Mouse (Mus musculus) midbrain, postnatal 0 days (tissue): Measurements from ENCODE around the gene Mast1. TPM values are rescaled to one million over a fixed set of nuclear protein-coding genes. Genes with fewer than 3 reads are reported as not detected.

Experiments used
- ATAC-seq: fragments of 200-750 bp; cut with Nextera tagmentation; 2 replicates; pipeline ENCODE4 v1.8.0; 2017; ENCODE audit warnings: moderate number of reproducible peaks, mild to moderate bottlenecking, moderate TSS enrichment, moderate library complexity; ENCODE audit not compliant: low FRiP score
- DNase-seq: peaks from one replicate; pipeline ENCODE4 v3.0.0-alpha.2; 2015; ENCODE audit warnings: low spot score
- H3K27ac ChIP-seq: fragments of 300-500 bp; sonication (generic); 2 replicates; pipeline ENCODE4 v1.5.1; 2014; ENCODE audit warnings: low read depth, mild to moderate bottlenecking, low read length, mixed read lengths
- H3K27me3 ChIP-seq: fragments of 300-500 bp; sonication (generic); 2 replicates; pipeline ENCODE4 v1.6.1; 2014; ENCODE audit warnings: low read length, control low read depth, mixed read lengths; ENCODE audit not compliant: insufficient read depth
- H3K36me3 ChIP-seq: fragments of 300-500 bp; sonication (generic); 2 replicates; pipeline ENCODE4 v1.6.1; 2014; ENCODE audit warnings: low read length, control low read depth, mixed read lengths; ENCODE audit not compliant: insufficient read depth
- H3K4me1 ChIP-seq: fragments of 300-500 bp; sonication (generic); 2 replicates; pipeline ENCODE4 v1.6.1; 2014; ENCODE audit warnings: mild to moderate bottlenecking, control low read depth, antibody characterized with exemption, low read length, mixed read lengths; ENCODE audit not compliant: insufficient read depth
- H3K4me2 ChIP-seq: fragments of 300-500 bp; sonication (generic); 2 replicates; pipeline ENCODE4 v1.6.1; 2014; ENCODE audit warnings: low read depth, mild to moderate bottlenecking, low read length, mixed read lengths; ENCODE audit not compliant: poor library complexity, severe bottlenecking
- H3K4me3 ChIP-seq: fragments of 300-500 bp; sonication (generic); 2 replicates; pipeline ENCODE4 v1.5.1; 2014; ENCODE audit warnings: low read depth, mild to moderate bottlenecking, low read length, moderate library complexity
- H3K9ac ChIP-seq: fragments of 300-500 bp; sonication (generic); replicated peaks from 2 replicates; pipeline ENCODE4 v1.6.1; 2014; ENCODE audit warnings: mild to moderate bottlenecking, low read length, moderate library complexity, mixed read lengths; ENCODE audit not compliant: poor library complexity, severe bottlenecking
- H3K9me3 ChIP-seq: fragments of 300-500 bp; sonication (generic); 2 replicates; pipeline ENCODE4 v1.6.1; 2016; ENCODE audit warnings: low read length, control low read depth
- CTCF ChIP-seq: IDR thresholded peaks from 2 replicates; pipeline ENCODE4 v1.5.1; 2016; ENCODE audit warnings: antibody characterized with exemption, mild to moderate bottlenecking
- WGBS: fragments of 180-500 bp; shearing (Covaris S2); extraction: QIAGEN DNeasy Blood & Tissue Kit; methylation state at CpG from one replicate; pipeline ENCODE4 v1.1.7; 2014; 5-methylcytosine and 5-hydroxymethylcytosine counted together
- polyA plus RNA-seq: library from polyadenylated mRNA; unstranded; fragments of >200 nt; fragmentation: Nextera tagmentation; extraction: Ambion mirVana; gene quantifications from 2 replicates; pipeline ENCODE4 v1.2.1, GENCODE M21; 2015
- total RNA-seq: library from RNA; depleted of rRNA; stranded (reverse); fragments of >200 nt; gene quantifications from 2 replicates; pipeline ENCODE4 v1.2.3, GENCODE M21; 2014

Mast1 gene
- total and polyA plus RNA-seq, 2 experiments from 2014 or later = 89.0 to 92.0 TPM

GRCm38 (mm10) chr8:84968650-84969049 is 31.5 kb upstream of the Mast1 start:
- peaks cover 13% of the 10 kb centered on the region; the same call in 1 of the 2 replicates for H3K4me1 ChIP-seq
- ATAC-seq (no peak), DNase-seq (no peak)
- peaks cover 20% of the 10 kb centered on the region for H3K36me3 ChIP-seq
- H3K27me3 ChIP-seq = no peaks in the 10 kb centered on the region
- no peak for TF ChIP-seq CTCF
- peak overlapping the region; percentile 91 for H3K27ac ChIP-seq
- peak overlapping the region; percentile 86 for H3K4me2 ChIP-seq
- no peaks in the 10 kb centered on the region for H3K9me3 ChIP-seq
- H3K9ac ChIP-seq = peak overlapping the region; percentile 77; the same call in 1 of the 2 replicates
- 22% methylated on average over 2 of the region's 2 CpGs for WGBS
- peak overlapping the region; percentile 74 for H3K4me3 ChIP-seq

- no peak for TF ChIP-seq CTCF
- WGBS = 88% methylated on average over 13 of the region's 13 CpGs
- Histone ChIP-seq H3K27ac (no peak overlapping the region), H3K9me3 (no peaks in the 10 kb centered on the region), H3K4me3 (no peak overlapping the region), H3K27me3 (no peaks in the 10 kb centered on the region), H3K9ac (no peak overlapping the region), H3K4me2 (no peak overlapping the region), H3K36me3 (peaks cover 13% of the 10 kb centered on the region), H3K4me1 (peaks cover 13% of the 10 kb centered on the region; the same call in 1 of the 2 replicates)
- ATAC-seq (no peak), DNase-seq (no peak)
Observed at GRCm38 (mm10) chr8:84967532-84968304, 30.6 kb upstream of the Mast1 start.

- Histone ChIP-seq H3K27me3 (no peaks in the 10 kb centered on the region), H3K4me3 (peak overlapping the region; percentile 59; the same call in 1 of the 2 replicates), H3K4me2 (peak overlapping the region; percentile 91), H3K4me1 (peaks cover 13% of the 10 kb centered on the region; the same call in 1 of the 2 replicates), H3K9ac (no peak overlapping the region), H3K27ac (no peak overlapping the region), H3K9me3 (no peaks in the 10 kb centered on the region), H3K36me3 (peaks cover 7% of the 10 kb centered on the region)
- ATAC-seq (no peak), DNase-seq (no peak)
- WGBS = 65% methylated on average over 3 of the region's 3 CpGs
- TF ChIP-seq CTCF = no peak
Observed at GRCm38 (mm10) chr8:84966603-84967002, 29.4 kb upstream of the Mast1 start.

DNA sequence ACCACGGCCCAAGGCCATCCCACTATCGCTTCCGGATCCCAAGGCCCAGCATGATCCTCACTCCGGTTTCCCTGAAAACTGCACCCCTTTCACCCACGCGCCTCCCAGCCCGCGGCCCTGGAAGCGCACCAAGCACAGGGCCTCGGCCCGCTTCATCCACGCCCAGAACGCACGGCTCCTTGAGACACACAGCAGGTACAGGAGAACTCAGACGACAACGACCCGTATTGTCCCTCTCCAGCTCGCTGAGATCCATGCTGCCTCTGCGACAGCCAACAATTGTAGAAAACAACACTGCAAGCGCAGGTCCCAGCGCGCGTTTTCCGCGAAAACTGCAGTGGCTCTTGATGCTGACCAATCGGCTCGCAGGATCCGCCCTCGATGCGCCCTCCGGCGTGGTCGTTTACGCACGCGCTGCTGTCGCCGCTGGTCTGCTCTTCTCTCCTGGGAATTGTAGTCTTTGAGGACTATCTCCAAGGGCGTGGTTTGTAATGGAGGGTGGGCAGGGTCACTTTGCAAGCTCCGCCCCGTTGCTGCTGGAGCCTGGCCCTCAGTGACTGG is 28.7 kb upstream of the Mast1 start:
- no peaks in the 10 kb centered on the region for H3K27me3 ChIP-seq
- peak overlapping the region; percentile 59 for H3K4me3 ChIP-seq
- H3K4me2 ChIP-seq = peak overlapping the region; percentile 91
- peaks cover 10% of the 10 kb centered on the region; the same call in 1 of the 2 replicates for H3K4me1 ChIP-seq
- no peak for TF ChIP-seq CTCF
- peak; percentile 98 for DNase-seq
- no peaks in the 10 kb centered on the region for H3K9me3 ChIP-seq
- no peak overlapping the region; the same call in 1 of the 2 replicates for H3K27ac ChIP-seq
- ATAC-seq = peak; percentile 77
- whole genome bisulfite sequencing = under 1% methylated on average over 41 of the region's 41 CpGs
- H3K36me3 ChIP-seq = peaks cover under 1% of the 10 kb centered on the region
- peak overlapping the region; percentile 62 for H3K9ac ChIP-seq

- ATAC-seq = no peak
- Histone ChIP-seq H3K4me3 (no peak overlapping the region), H3K27ac (no peak overlapping the region), H3K4me2 (no peak overlapping the region), H3K9me3 (no peaks in the 10 kb centered on the region), H3K27me3 (no peaks in the 10 kb centered on the region), H3K4me1 (peaks cover 6% of the 10 kb centered on the region; the same call in 1 of the 2 replicates), H3K9ac (no peak overlapping the region), H3K36me3 (no peaks in the 10 kb centered on the region; the same call in 1 of the 2 replicates)
- DNase-seq = no peak
- 87% methylated on average over 4 of the region's 4 CpGs for WGBS
- TF ChIP-seq CTCF = peak; percentile 39
Observed at GRCm38 (mm10) chr8:84963952-84964351, 26.8 kb upstream of the Mast1 start.

DNA sequence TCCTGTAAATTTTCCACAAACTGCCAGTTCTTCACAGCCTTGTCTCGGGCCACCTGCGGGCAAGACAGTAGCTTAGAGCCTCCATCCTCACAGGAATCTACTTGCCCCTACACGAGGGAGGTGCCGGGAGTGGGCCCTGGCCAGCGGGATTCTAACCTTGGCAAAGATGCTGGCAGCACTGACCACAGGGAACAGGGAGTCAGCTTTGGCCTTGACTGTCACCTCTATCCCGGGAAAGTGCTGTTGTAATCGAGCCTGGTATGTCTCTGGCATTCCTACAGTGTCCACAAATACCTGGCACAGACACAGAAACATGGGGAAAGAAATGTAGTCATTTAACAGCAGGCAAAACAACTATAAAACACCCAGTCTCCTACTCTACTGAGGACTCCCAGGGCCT is 22.7 kb upstream of the Mast1 start:
- Histone ChIP-seq H3K4me3 (no peak overlapping the region), H3K27me3 (no peaks in the 10 kb centered on the region), H3K27ac (no peak overlapping the region), H3K4me1 (no peaks in the 10 kb centered on the region), H3K36me3 (peaks cover 6% of the 10 kb centered on the region; the same call in 1 of the 2 replicates), H3K9me3 (no peaks in the 10 kb centered on the region), H3K9ac (no peak overlapping the region), H3K4me2 (no peak overlapping the region)
- WGBS = 91% methylated on average over 7 of the region's 7 CpGs
- ATAC-seq (no peak), DNase-seq (no peak)
- TF ChIP-seq CTCF = no peak
